Mouse (Mus musculus): Measurements from ENCODE around the gene Tbc1d20.
"Not testable (repeated sequence)": the region's sequence is repeated elsewhere in the genome, so short reads cannot be mapped to it uniquely, and the experiment has no call there.

Tbc1d20 gene

GRCm38 (mm10) chr2:152357254-152357653 is 63.6 kb downstream of the Tbc1d20 start:
- DNase-seq (ENCODE audit: low spot score in 2 of 2), result no peak

- DNase-seq (ENCODE audit: low spot score in 2 of 2), result not testable (repeated sequence)
Observed at GRCm38 (mm10) chr2:152358977-152359376, 65.3 kb downstream of the Tbc1d20 start.

GRCm38 (mm10) chr2:152359616-152360015 is 66.0 kb downstream of the Tbc1d20 start:
- DNase-seq (ENCODE audit: low spot score in 2 of 2), result no peak

GRCm38 (mm10) chr2:152360271-152360775 is 66.7 kb downstream of the Tbc1d20 start:
- no peak for DNase-seq (ENCODE audit: low spot score in 2 of 2)

- DNase-seq (ENCODE audit: low spot score in 2 of 2), result no peak
Observed at GRCm38 (mm10) chr2:152361193-152361592, 67.6 kb downstream of the Tbc1d20 start.

Data from right cerebral cortex, postnatal 36 days (tissue).